Mouse (Mus musculus) E14TG2a.4 (cell line): ENCODE data around the gene Ctla4.

Source experiments
- H3K27me3 ChIP-seq: 2 replicates; pipeline ENCODE4 v1.6.1; 2014; ENCODE audit warnings: low read length, control low read depth; ENCODE audit not compliant: insufficient read depth
- H3K36me3 ChIP-seq: 2 replicates; pipeline ENCODE4 v1.6.1; 2014; ENCODE audit warnings: low read length, control low read depth; ENCODE audit not compliant: insufficient read depth
- H3K4me1 ChIP-seq: replicated peaks from 2 replicates; pipeline ENCODE4 v1.6.1; 2014; ENCODE audit warnings: low read depth, low read length, control low read depth
- H3K4me3 ChIP-seq: replicated peaks from 2 replicates; pipeline ENCODE4 v1.5.1; 2014; ENCODE audit warnings: mild to moderate bottlenecking, low read length
- H3K9me3 ChIP-seq: 2 replicates; pipeline ENCODE4 v1.6.1; 2014; ENCODE audit warnings: low read length, control low read depth
- CTCF ChIP-seq: conservative IDR thresholded peaks from 2 replicates; pipeline ENCODE4 v1.5.1; 2014; ENCODE audit warnings: low read length
- NANOG ChIP-seq: IDR thresholded peaks from 2 replicates; pipeline ENCODE4 v1.6.1; 2014; ENCODE audit warnings: borderline replicate concordance, low read length, mixed read lengths
- POU5F1 ChIP-seq: IDR thresholded peaks from 2 replicates; pipeline ENCODE4 v1.6.1; 2014; ENCODE audit warnings: low read length, borderline replicate concordance

Gene Ctla4

DNA sequence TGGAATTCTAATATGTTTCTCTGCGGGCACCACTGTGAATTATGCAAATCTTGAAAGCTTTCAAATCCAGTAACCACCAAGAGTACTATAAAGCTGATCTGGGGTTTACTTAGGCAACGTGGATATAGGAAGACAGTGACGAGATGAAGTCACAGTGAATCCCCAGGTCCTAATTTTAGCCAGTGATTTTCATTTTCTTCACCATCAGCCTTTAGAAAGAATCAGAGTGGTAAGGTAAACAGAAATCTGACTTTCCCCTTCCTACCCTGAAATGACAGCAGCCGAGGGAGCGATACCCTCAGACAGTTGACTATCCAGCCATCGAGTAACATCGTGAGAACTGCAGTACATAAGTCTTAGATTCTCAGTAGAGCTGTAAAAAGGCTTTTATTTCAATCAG, 16.3 kb downstream of the Ctla4 start:
- TF ChIP-seq NANOG (no peak), CTCF (no peak), POU5F1 (no peak)
- Histone ChIP-seq H3K36me3 (no peaks in the 10 kb centered on the region), H3K27me3 (no peaks in the 10 kb centered on the region)

GRCm38 (mm10) chr1:60904456-60904978, 17.7 kb downstream of the Ctla4 start:
- peaks cover 12% of the 10 kb centered on the region for H3K9me3 ChIP-seq
- no peaks in the 10 kb centered on the region for H3K4me1 ChIP-seq
- TF ChIP-seq CTCF, result no peak
- no peak for TF ChIP-seq POU5F1
- TF ChIP-seq NANOG, result no peak
- H3K27me3 ChIP-seq, result no peaks in the 10 kb centered on the region
- no peak overlapping the region for H3K4me3 ChIP-seq
- no peaks in the 10 kb centered on the region for H3K36me3 ChIP-seq

More for the DNA sequence above, 16.3 kb downstream of the Ctla4 start:
- Histone ChIP-seq H3K9me3 (peaks cover 12% of the 10 kb centered on the region), H3K4me3 (no peak overlapping the region), H3K4me1 (no peaks in the 10 kb centered on the region)

DNA sequence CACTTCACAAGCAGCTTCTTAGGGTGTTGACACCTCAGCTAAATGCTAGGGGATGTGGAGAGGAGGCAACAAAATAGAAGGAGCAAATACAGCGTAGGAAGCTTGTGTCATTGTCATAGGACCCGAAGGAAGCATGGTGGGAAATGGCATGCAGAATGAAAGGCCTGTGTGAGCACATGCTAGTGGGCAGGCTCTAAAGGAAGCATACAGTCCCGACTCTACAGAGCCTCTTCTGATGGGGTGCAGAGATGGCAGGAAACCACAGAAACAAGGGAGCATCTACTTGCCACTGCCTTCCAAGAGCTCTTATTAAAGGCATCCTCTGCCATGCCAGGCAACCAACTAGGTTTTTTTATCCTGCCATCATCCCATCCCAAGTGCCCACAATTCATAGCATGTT, 20.7 kb downstream of the Ctla4 start:
- no peaks in the 10 kb centered on the region for H3K27me3 ChIP-seq
- no peak overlapping the region for H3K4me3 ChIP-seq
- no peaks in the 10 kb centered on the region for H3K4me1 ChIP-seq
- no peaks in the 10 kb centered on the region for H3K36me3 ChIP-seq
- H3K9me3 ChIP-seq, result 0 out of 2 replicates have a peak, but pooled peaks cover 6% of the 10 kb centered on the region
- TF ChIP-seq CTCF (no peak), NANOG (no peak), POU5F1 (no peak)

DNA sequence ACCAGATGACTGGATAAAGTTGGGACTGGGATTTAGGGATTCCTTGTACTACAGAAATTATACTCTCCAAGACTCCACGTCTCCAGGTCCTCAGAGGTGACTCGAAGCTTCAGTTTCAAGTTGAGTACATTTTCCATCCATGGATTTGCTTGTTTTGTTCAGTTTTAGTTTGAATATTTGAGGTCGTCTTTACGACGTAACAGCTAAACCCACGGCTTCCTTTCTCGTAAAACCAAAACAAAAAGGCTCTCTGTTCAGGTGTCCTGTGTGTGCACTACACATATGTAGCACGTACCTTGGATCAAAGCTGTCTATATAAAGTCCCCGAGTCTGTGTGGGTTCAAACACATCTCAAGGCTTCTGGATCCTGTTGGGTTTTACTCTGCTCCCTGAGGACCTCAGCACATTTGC, 22.0 kb downstream of the Ctla4 start:
- no peak overlapping the region for H3K4me3 ChIP-seq
- H3K36me3 ChIP-seq, result no peaks in the 10 kb centered on the region
- H3K27me3 ChIP-seq, result no peaks in the 10 kb centered on the region
- no peaks in the 10 kb centered on the region for H3K4me1 ChIP-seq
- TF ChIP-seq NANOG, result no peak
- TF ChIP-seq CTCF, result no peak
- no peak for TF ChIP-seq POU5F1
- H3K9me3 ChIP-seq, result no peaks in the 10 kb centered on the region

DNA sequence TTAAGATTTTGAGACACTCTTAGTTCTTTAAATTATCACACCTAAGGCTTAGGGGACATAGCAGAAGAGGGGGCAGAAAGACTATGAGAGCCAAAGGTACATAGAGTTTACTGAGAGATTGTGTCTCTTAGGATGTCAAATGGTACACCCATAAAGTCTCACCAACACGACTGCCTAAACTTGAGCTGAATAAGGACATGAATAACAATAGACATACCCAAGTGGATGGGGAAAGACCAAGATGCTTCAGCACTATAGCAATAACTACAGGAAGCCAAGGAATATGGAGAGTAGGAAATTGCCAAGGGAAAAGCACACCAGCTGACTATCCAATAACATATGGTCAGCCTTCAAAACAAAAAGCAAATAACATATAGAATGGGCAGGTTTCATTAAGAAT, 22.9 kb downstream of the Ctla4 start:
- Histone ChIP-seq H3K9me3 (no peaks in the 10 kb centered on the region), H3K4me1 (no peaks in the 10 kb centered on the region), H3K36me3 (no peaks in the 10 kb centered on the region), H3K4me3 (no peak overlapping the region), H3K27me3 (no peaks in the 10 kb centered on the region)
- TF ChIP-seq NANOG, result no peak
- no peak for TF ChIP-seq CTCF
- no peak for TF ChIP-seq POU5F1

GRCm38 (mm10) chr1:60910796-60911195, 24.0 kb downstream of the Ctla4 start:
- TF ChIP-seq CTCF (no peak), NANOG (no peak), POU5F1 (no peak)
- Histone ChIP-seq H3K27me3 (no peaks in the 10 kb centered on the region), H3K4me3 (no peak overlapping the region), H3K36me3 (no peaks in the 10 kb centered on the region), H3K9me3 (no peaks in the 10 kb centered on the region), H3K4me1 (no peaks in the 10 kb centered on the region)

GRCm38 (mm10) chr1:60911631-60912030, 24.8 kb downstream of the Ctla4 start:
- Histone ChIP-seq H3K27me3 (no peaks in the 10 kb centered on the region), H3K36me3 (no peaks in the 10 kb centered on the region), H3K4me1 (no peaks in the 10 kb centered on the region), H3K9me3 (no peaks in the 10 kb centered on the region), H3K4me3 (no peak overlapping the region)
- TF ChIP-seq POU5F1, result no peak
- TF ChIP-seq NANOG, result no peak
- TF ChIP-seq CTCF, result no peak

- Histone ChIP-seq H3K27me3 (no peaks in the 10 kb centered on the region), H3K4me3 (no peak overlapping the region), H3K4me1 (no peaks in the 10 kb centered on the region), H3K36me3 (no peaks in the 10 kb centered on the region), H3K9me3 (no peaks in the 10 kb centered on the region)
- TF ChIP-seq NANOG (no peak), CTCF (no peak), POU5F1 (no peak)
These were observed 26.5 kb downstream of the Ctla4 start for GRCm38 (mm10) chr1:60913305-60913704.

DNA sequence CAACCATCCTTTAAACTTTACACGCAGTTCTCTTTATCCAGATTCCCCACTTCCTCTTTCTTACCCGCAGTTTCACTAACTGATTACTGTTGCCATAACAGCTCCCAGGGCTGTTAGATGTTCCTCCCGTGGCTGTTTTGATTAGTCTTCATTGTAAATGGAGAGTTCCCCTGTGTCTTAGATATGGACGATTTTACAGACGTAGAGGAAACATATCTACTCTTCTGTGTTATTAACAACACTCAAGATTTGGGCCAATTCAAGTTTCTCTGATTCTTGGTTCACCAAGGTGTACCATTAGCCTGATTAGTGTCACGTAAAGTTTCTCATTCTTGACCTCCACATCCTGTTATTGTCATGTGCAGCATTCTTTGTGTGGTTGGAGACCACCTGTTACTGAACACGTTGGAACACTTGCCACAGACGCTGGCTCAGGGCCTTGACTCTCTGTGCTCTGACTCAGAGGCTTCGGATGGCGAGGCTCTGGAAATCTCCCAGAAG, 29.5 kb downstream of the Ctla4 start:
- no peaks in the 10 kb centered on the region for H3K27me3 ChIP-seq
- peaks cover 9% of the 10 kb centered on the region for H3K4me1 ChIP-seq
- H3K36me3 ChIP-seq, result no peaks in the 10 kb centered on the region
- no peak overlapping the region for H3K4me3 ChIP-seq
- no peak for TF ChIP-seq NANOG
- TF ChIP-seq POU5F1, result no peak
- TF ChIP-seq CTCF, result no peak
- no peaks in the 10 kb centered on the region for H3K9me3 ChIP-seq
